Mouse (Mus musculus) large intestine, adult 2 months (tissue): ENCODE measurements around the gene Dhx38. TPM values are rescaled to one million over a fixed set of nuclear protein-coding genes. Genes with fewer than 3 reads are reported as not detected.

Experiments
- DNase-seq: peaks from one replicate; pipeline ENCODE4 v3.0.0-alpha.2; 2012; ENCODE audit warnings: low read depth, low spot score
- WGBS: fragments of 180-500 bp; shearing (Covaris S2); methylation state at CpG from one replicate; pipeline ENCODE4 v1.1.7; 2018; 5-methylcytosine and 5-hydroxymethylcytosine counted together
- polyA plus RNA-seq: library from polyadenylated mRNA; depleted of rRNA; stranded (reverse); fragments of >200 nt; gene quantifications from 2 replicates; pipeline ENCODE4 v1.2.3, GENCODE M21; 2012; rRNA removed

The Dhx38 gene
- 16.6 and 19.7 TPM in 2 replicates for polyA plus RNA-seq

DNA sequence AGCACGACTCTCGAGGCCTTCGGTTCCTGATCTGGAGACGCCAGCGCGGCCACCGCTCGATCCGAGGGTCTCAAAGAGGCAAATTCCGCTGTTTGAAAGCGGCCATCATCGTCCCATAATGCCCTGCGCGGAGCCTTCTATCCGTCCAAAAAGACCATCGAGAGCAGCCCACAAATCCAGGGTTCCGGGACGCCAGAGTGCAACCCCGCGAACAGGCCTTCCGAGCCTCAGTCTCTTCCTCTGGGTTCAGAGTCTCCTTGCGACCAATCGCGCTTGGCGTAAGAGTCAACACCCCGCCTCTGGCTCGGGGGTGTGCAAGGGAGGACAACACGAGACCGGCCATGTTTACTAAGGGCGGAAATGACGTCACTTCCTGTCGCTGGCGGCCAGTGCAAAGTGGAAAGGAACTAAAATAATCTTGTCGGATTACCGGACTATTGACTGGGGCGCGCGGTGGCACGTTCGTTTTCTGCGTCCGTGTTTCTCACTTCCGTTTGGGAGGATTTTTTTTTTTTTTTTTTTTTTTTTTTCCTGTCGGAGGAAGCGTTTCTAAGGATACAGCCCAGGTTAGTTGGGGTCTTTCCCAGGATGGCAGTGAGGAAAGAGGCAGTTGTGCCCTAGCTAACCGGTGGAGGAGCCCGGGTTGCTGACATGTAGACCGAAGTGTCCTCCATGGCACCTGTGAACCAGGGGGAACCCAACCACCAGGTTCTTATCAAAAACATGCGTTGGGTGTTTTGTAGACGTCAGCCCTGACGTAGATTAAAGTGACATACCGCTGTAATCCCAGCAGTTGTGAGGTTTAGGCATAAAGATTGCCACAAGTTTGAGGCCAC is at the start of gene Dhx38, which contains the start of gene Txnl4b:
Dhx38 (minus strand) TSS at position 364 of the 836 bp plus-strand sequence.
Txnl4b (plus strand) TSS at position 395 of the 836 bp plus-strand sequence.
- under 1% methylated on average over 52 of the region's 52 CpGs for WGBS
- peak; percentile 100 for DNase-seq

GRCm38 (mm10) chr8:109614243-109615210 is 48.9 kb upstream of the Dhx38 start, which contains the start of gene Pkd1l3:
Gene Pkd1l3 (plus strand): TSS chr8:109614517.
- WGBS, result 50% methylated on average over 27 of the region's 27 CpGs
- no peak for DNase-seq

GRCm38 (mm10) chr8:109609153-109609502 is 43.5 kb upstream of the Dhx38 start:
- DNase-seq, result peak; percentile 13
- 5% methylated on average over 5 of the region's 5 CpGs for WGBS

DNA sequence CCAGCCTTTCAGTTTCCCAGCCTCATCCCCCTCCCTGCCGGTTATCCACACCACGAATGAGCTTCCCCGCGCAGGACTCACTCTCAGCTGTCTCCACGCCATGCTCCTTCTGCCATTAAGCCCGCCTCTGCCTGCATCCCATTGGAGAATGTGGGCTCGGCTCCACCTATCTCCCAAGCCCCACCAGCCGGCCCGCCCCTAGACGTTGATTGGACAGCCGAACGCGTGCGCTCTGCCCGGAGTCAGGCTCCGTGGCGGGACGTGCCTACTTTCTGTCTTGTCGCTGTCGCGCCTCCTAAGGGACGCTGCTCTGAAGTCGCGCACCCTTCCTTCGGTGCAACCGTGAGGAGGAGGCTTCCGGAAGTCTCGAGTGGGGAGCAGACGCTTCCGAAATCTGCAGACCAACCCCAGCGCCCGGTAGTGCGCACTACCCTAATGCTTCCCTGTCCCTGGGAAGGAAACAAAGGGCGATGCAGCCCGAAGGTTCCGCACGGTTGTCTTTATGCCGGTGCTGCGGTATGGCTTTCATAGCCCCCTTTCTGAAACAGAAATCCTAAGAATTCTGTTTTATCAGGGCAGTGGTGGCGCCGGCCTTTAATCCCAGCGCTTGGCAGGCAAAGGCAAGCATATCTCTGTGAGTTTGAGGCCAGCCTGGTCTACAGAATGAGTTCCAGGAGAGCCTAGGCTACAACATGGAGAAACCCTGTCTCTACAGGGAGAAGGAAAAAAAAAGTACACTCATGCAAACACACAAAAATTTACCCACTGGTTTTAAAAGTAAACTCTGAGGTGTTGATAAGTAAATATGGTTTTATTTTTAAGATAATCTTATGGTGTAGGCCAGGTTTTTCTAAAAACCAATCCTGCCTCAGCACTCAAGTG is 42.9 kb upstream of the Dhx38 start, which contains the start of gene Dhodh:
Dhodh (minus strand) TSS at position 403 of the 882 bp plus-strand sequence.
- WGBS, result under 1% methylated on average over 42 of the region's 42 CpGs
- DNase-seq, result peak; percentile 92

DNA sequence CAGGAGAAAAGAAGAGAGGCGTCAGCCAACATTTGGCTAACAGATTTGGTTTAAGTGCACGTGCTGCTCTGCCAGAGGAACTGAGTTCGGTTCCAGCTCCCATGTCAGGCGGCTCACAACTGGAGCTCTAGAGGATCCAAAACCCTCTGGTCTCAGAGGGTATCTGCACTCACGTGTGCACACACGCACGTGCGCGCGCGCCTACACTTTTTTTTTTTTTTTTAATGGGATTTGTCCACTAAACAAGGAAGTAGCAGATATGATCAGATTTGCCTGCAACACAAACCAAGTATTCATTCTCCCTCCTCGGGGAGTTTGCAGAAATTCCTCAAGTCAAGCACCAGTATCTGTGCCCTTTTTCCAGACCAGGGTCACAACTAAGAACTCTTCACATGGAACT is 42.0 kb upstream of the Dhx38 start:
- 1% methylated on average over 12 of the region's 12 CpGs for WGBS
- no peak for DNase-seq

GRCm38 (mm10) chr8:109606725-109607124 is 41.1 kb upstream of the Dhx38 start:
- WGBS, result 66% methylated on average over 2 of the region's 2 CpGs
- no peak for DNase-seq

- 42% methylated on average over 8 of the region's 8 CpGs for WGBS
- no peak for DNase-seq
These were observed 30.2 kb upstream of the Dhx38 start for GRCm38 (mm10) chr8:109595854-109596253.

DNA sequence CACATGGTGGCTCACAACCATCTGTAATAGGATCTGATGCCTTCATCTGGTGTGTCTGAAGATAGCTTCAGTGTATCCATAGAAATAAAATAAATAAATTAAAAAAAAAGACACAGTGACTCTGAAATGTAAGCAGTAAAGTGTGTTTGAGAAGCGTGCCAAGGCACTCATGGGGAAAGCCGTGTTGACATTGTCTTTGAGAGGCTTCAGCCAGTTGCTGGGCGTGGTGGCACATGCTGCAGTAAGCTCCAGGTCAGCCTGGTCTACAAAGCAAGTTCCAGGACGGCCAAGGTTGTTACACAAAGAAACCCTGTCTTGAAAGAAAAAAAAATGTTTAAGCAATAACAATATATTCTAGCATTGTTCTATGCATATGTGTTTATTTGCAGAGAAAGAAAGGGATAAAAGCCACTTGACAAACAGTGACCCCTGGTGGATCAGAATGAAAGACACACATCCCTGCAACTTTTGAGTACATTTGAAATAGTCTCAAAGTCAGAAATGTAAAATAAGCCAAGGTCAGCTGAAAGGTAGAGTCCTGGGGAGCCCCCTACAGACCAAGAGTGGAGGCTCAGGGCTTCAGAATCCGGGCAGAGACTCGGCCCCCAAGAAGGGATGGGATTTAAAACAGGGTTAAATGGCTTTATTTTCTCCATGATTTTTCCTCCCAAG is 27.6 kb upstream of the Dhx38 start:
- no peak for DNase-seq
- WGBS, result 36% methylated on average over 6 of the region's 6 CpGs

DNA sequence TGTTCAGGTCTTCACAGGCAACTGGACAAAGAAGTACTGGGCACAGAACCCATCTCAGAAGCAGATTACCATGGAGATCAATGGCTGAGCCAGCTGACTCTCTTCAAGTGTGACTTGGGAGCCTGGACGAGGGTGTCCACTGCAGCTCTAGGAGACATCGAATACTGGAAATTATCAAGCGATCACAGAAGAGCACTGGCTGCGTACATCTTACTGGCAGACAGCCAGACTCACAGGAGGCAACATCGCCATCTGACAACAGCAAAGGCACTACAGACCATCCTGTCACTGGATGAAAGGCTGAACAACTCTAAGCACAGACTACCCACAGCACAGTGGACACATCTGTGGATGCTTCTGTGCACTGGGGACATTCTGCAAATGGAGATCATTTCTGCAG is 26.5 kb upstream of the Dhx38 start:
- no peak for DNase-seq
- 86% methylated on average over 5 of the region's 5 CpGs for WGBS

- WGBS, result 83% methylated on average over 3 of the region's 3 CpGs
- DNase-seq, result no peak
These were observed 25.7 kb upstream of the Dhx38 start for GRCm38 (mm10) chr8:109591367-109591766.

DNA sequence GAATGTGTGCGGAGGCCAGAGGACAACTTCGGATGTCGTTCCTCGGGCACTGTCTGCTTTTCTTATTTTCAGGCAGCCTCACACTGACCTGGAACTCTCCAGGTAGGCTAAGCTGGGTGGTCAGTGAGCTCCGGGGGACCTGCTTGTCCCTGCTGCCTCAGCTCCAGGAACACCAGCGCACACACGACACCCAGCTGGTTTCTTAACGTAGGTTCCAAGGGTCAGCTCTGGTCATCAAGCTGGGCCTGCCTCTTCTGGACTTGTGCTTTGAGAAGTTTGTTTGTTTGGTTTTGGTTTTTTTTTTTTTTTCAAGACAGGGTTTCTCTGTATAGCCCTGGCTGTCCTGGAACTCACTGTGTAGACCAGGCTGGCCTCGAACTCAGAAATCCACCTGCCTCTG is 25.2 kb upstream of the Dhx38 start:
- WGBS, result 80% methylated on average over 9 of the region's 9 CpGs
- DNase-seq, result no peak

DNA sequence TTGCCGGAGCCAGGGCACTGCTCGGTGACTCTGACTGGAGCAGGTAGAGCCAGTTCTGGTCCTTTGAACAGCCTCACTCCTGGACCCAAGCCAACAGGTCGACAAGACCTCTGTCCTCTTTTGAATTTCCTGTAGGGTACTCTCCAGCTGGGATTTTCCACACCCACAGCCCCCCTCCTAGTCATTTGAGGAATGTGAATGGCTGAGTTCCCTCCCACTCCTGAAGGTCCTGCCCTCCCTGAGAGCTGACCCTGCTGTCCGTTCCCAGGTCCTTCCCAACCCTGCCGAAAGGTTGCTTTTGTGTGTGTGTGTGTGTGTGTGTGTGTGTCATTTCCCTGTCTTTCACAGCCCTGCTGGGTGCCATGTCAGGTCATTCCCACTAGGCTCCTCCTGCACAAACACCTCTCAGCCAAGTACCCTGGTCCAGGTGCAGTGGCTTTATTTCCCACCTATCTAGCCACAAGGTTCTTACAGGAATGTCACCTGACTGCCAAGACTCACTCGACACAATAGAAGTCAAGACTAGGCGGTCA is 21.4 kb upstream of the Dhx38 start:
- 18% methylated on average over 7 of the region's 7 CpGs for WGBS
- DNase-seq, result no peak

GRCm38 (mm10) chr8:109585652-109586051 is 20.0 kb upstream of the Dhx38 start:
- DNase-seq, result no peak

DNA sequence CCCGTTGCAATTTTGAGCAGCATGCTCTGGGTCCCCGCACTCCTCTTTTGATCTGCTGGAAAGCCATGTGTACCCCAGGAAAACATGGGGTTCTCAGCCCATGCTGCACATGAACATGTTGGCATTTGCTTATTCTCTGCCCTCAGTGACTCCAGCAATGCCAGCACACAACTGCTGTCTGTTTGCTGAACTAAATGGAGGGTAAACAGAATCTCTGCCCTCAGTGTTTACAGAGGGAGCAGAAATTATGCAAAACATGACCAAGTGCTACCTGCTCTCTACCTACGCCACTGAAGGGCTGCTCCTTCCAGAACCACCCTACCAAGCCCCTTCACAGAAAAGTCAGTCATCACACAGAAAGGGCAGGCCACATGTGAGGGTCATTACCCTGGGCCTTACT is 19.2 kb upstream of the Dhx38 start:
- WGBS, result 41% methylated on average over 3 of the region's 3 CpGs
- no peak for DNase-seq

DNA sequence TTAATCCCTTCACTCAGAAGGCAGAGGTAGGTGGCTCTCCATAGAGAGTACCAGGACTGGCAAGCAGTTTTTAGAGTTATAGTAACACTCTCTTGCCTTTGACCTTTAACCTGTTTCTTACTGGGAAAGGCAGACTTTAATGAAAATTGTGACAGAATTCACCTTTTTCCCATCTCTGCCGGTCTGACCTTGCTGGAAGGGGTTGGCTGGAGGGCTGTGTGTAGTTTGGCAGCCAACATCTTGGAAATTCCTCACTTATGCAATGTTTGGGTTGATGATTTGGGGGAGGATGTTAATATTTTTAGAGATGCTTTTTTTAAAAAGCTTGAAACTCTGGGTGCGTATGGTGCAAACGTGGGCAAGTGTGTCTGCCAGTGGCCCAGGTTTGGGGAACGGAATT is 18.6 kb upstream of the Dhx38 start:
- no peak for DNase-seq

DNA sequence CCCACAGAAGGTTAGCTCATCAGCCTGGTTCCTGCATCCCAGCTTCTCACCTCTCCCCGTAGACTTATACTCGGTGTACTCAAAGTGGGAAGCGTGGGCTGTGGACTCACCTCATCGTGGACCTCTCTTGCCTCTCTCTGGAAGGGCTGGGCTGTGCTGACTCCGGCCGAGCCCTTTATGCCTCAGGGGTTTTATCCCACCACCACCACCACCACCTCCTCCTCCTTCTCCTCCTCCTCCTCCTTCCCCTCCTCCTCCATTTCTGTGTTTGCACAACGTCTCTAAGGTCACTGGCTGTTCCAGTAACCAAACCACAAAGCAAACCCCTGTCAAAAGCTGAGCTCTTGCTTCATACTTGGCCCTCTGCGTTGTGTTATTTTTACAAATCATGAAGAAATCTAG is 13.2 kb upstream of the Dhx38 start, which contains the start of gene Hp:
Hp (minus strand) TSS at position 273 of the 402 bp plus-strand sequence.
- WGBS, result 35% methylated on average over 8 of the region's 8 CpGs
- DNase-seq, result no peak

More for the DNA sequence above, 18.6 kb upstream of the Dhx38 start:
- 81% methylated on average over 4 of the region's 4 CpGs for WGBS

DNA sequence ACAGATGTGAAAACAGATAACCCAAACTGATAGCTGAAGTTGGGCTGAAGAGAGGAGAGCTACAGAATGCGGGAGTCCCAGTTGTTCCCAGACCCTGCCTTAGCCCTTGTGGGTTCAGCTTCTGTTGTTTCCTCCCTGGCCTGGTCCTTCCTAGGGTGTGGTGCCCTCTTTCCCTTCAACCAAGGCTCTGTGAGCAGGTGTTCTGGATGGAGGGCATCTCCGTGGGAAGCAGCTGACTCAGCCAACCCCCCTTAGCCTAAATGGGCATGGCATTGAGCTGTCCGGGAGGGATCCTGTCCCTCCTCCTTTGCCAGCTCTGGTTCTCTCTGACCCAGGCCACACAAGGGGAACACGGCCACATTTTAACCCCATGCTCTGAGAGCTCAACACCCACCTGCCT is 10.7 kb upstream of the Dhx38 start:
- DNase-seq, result no peak
- 56% methylated on average over 4 of the region's 4 CpGs for WGBS

DNA sequence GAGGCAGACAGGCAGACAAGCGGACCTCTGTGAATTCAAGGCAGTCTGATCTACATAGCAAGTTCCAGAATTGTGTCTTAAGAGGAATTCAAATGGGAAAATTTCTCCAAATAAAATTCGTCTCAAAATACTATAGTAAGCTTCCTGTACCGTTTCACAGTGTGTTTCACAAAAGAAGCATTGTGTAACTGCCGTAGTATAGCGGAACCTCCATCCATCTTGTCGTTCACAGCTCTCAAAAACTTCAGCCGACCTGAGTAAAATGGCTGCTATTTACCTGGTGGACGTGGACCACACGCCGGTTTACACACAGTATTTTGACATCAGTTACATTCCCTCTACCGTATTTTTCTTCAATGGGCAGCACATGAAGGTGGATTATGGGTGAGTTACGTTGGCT is 5.5 kb upstream of the Dhx38 start:
- no peak for DNase-seq
- 88% methylated on average over 12 of the region's 12 CpGs for WGBS
